Mouse (Mus musculus) brain, embryonic 14.5 days (tissue): ENCODE results near the gene Zfp595. TPM values are rescaled to one million over a fixed set of nuclear protein-coding genes. Genes with fewer than 3 reads are reported as not detected.

Source experiments
- DNase-seq: peaks from one replicate; pipeline ENCODE4 v3.0.0-alpha.2; 2011; ENCODE audit warnings: low read depth
- CTCF ChIP-seq: fragments of 200-500 bp; IDR thresholded peaks from 2 replicates; pipeline ENCODE4 v1.5.1; 2012; ENCODE audit warnings: inconsistent platforms, mild to moderate bottlenecking, moderate library complexity, borderline replicate concordance; ENCODE audit not compliant: insufficient read depth, insufficient read length; ENCODE audit errors: extremely low read depth
- POLR2A ChIP-seq: fragments of 200-500 bp; IDR thresholded peaks from 2 replicates; pipeline ENCODE4 v1.6.1; 2012; ENCODE audit warnings: mild to moderate bottlenecking, inconsistent platforms, borderline replicate concordance; ENCODE audit not compliant: poor library complexity, insufficient read depth, insufficient read length, severe bottlenecking; ENCODE audit errors: extremely low read depth
- polyA plus RNA-seq: library from polyadenylated mRNA; depleted of rRNA; stranded (reverse); fragments of >200 nt; gene quantifications from 2 replicates; pipeline ENCODE4 v1.2.3, GENCODE M21; 2012; rRNA removed

Zfp595 gene
- polyA plus RNA-seq, 1 experiment: 2.3 TPM

DNA sequence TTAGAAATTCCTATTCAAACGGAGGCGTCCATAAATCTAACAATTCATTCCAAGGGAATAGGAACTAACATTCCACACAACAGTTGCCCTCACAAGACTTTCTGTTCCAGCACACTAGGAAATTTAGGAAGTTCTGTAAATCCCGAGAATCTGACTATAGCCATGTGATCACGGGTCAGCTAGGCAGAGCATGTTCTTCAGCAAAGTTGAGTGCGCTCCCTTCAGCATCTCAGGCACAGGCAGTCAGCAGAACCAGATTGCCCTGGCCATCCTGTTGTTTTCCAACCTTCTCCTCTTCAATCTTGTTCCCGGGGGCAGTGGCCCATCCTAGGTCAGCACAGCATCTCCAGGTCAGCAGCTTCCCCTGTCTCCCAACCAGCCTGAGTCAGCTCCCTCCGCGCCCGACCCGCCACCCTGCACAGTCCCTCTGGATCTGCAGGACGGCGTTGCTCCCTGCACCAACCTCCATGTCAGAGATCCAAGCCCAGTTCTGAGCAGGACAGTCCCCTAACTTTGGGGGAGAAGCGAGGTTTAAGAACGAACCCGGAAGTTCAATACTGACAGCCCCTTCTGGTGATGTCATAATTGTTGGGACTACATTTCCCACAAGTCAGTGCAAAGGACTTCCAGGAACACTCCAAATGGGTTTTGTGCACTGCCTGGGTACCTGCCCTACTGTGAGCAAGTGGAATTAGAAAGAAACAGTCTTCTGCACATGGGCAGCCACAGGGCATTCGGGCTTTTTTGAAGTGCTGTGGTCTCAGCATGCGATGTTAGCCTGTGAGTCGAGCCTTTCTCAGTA lies 63.6 kb downstream of the Zfp595 start:
- TF ChIP-seq POLR2A: no peak
- TF ChIP-seq CTCF: no peak
- peak; percentile 95 for DNase-seq

Other genes with a start within 250 kb of the Zfp595 start
- gene Zfp708, start 234.6 kb downstream of the Zfp595 start, polyA plus RNA-seq: 5.5 and 5.6 TPM in 2 replicates
- 1.7 and 2.1 TPM in 2 replicates for gene Gm28557, start 224.0 kb downstream of the Zfp595 start, polyA plus RNA-seq
- gene Rslcan18, start 216.3 kb downstream of the Zfp595 start, polyA plus RNA-seq: 0.03 and 0.25 TPM in 2 replicates
- gene Zfp759, start 210.9 kb downstream of the Zfp595 start, polyA plus RNA-seq: 2.6 and 3.7 TPM in 2 replicates
- gene Rsl1, start 159.4 kb downstream of the Zfp595 start, polyA plus RNA-seq: 3.8 and 4.2 TPM in 2 replicates
- gene Zfp455, start 138.1 kb downstream of the Zfp595 start, polyA plus RNA-seq: 1.4 and 1.6 TPM in 2 replicates
- gene Zfp458, start 54.1 kb downstream of the Zfp595 start, polyA plus RNA-seq: 3.6 and 5.3 TPM in 2 replicates
- gene Zfp457, start 26.1 kb downstream of the Zfp595 start, polyA plus RNA-seq: 1.8 and 2.6 TPM in 2 replicates
- gene Gm28044, start 28.0 kb upstream of the Zfp595 start, polyA plus RNA-seq: 0.30 TPM in 1 of 2 replicates, not detected in the other
- gene Zfp953, start 28.0 kb upstream of the Zfp595 start, polyA plus RNA-seq: 0.66 and 0.70 TPM in 2 replicates
- gene Gm28041, start 43.2 kb upstream of the Zfp595 start, polyA plus RNA-seq: not detected in 2 replicates
- 0.32 and 0.42 TPM in 2 replicates for gene Zfp456, start 43.2 kb upstream of the Zfp595 start, polyA plus RNA-seq
- 3.4 and 4.0 TPM in 2 replicates for gene Zfp429, start 67.2 kb upstream of the Zfp595 start, polyA plus RNA-seq
- gene Zfp459, start 88.8 kb upstream of the Zfp595 start, polyA plus RNA-seq: 0.59 TPM in 2 replicates
- gene Zfp874a, start 119.1 kb upstream of the Zfp595 start, polyA plus RNA-seq: 3.1 and 3.3 TPM in 2 replicates
- gene Zfp874b, start 151.7 kb upstream of the Zfp595 start, polyA plus RNA-seq: 2.9 and 3.3 TPM in 2 replicates
- 5.4 and 5.6 TPM in 2 replicates for gene Zfp58, start 168.0 kb upstream of the Zfp595 start, polyA plus RNA-seq
- not detected in 2 replicates for gene Gm26965, start 193.6 kb upstream of the Zfp595 start, polyA plus RNA-seq
- 23.7 and 25.7 TPM in 2 replicates for gene Zfp87, start 193.6 kb upstream of the Zfp595 start, polyA plus RNA-seq
- gene Zfp748, start 221.3 kb upstream of the Zfp595 start, polyA plus RNA-seq: 8.5 and 9.0 TPM in 2 replicates